16 mouse cellular contexts compared by ENCODE assay signal in genomic region chr4:104988709-104989108, GRCm38 (mm10).
"Had no signal": no experiment of that assay in that cellular context is flagged by ENCODE, and none has a peak within 500 bp of the region (broad histone marks: within the 10 kb centered on the region; RNA-seq: fewer than 3 reads in every experiment).

No protein-coding gene starts in this region.

- H3K9me3 ChIP-seq: neural tube, embryonic 13.5 days; neural tube, embryonic 15.5 days; stomach, embryonic 15.5 days had no signal

- H3K27ac ChIP-seq: neural tube, embryonic 13.5 days; neural tube, embryonic 15.5 days; stomach, embryonic 15.5 days; stomach, postnatal 0 days had no signal

- H3K4me1 ChIP-seq: neural tube, embryonic 13.5 days; neural tube, embryonic 15.5 days; stomach, embryonic 15.5 days had no signal

- H3K4me2 ChIP-seq: neural tube, embryonic 13.5 days; neural tube, embryonic 15.5 days; stomach, embryonic 15.5 days had no signal

- DNase-seq: retina, postnatal 1 day; right cerebral cortex, adult 18-20 months; right cerebral cortex, postnatal 14 days; right cerebral cortex, postnatal 25 days; right cerebral cortex, postnatal 4 days; spleen, adult 18-20 months; thymus, adult 18-20 months; thymus, adult 2 months; thymus, postnatal 14 days; thymus, postnatal 25 days; thymus, postnatal 36 days; thymus, postnatal 4 days had no signal

- H3K4me3 ChIP-seq: neural tube, embryonic 13.5 days; neural tube, embryonic 15.5 days; stomach, embryonic 15.5 days had no signal

- H3K27me3 ChIP-seq: neural tube, embryonic 13.5 days; neural tube, embryonic 15.5 days; stomach, embryonic 15.5 days had no signal

- H3K9ac ChIP-seq: neural tube, embryonic 13.5 days; neural tube, embryonic 15.5 days; stomach, embryonic 15.5 days had no signal

- H3K36me3 ChIP-seq: neural tube, embryonic 13.5 days; neural tube, embryonic 15.5 days; stomach, embryonic 15.5 days had no signal
